9 mouse cellular contexts compared by ENCODE assay signal in the genomic region with DNA sequence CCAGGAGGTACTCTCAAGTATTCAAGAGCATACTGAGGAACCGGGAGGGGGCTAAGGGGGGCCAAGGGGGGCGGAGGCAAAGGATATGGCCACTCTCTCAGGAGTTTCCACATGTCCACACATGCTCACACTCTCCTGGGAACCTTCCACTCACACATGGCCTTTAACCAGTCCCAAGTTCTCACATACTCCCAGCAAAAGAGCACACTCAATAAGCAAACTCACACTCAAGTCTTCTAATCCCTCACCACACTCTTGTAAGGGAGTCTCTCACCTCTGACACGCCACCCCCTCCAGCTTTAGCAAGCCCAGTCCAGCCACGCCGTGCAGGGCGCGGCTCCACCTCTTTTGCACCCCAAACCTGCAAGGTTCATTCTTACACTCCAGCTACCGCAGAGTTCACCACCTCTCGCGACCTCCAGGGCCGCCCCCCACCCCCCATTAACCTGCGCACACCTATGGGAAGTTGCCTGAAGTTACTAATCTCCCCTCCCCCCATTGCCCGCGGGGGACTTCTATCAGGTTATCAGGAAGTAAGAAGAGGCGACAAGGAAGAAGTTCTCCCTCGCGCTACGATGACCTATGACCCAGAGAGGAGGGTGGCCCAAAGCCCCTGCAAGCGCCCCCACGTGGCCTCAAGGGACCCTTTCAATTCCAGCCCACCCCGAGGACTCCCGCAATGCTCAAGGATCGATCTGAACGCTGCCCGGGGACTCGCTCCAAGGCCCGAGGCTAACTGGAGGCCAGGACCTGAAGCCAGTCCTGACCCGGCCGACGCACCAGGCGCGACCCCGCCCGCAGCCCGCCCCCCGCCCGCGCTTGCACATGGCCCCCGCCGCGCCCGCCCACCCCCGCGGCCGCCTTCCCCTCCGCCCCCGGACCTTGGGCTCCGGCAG. TPM values are rescaled to one million over a fixed set of nuclear protein-coding genes. Genes with fewer than 3 reads are reported as not detected.
DNase-seq lines count a peak whose midpoint lies in the region; ATAC-seq and TF ChIP-seq lines count a peak whose summit lies in the region.
"Had no signal": no experiment of that assay in that cellular context is flagged by ENCODE, and none has a peak within 500 bp of the region (broad histone marks: within the 10 kb centered on the region; RNA-seq: fewer than 3 reads in every experiment).

No protein-coding gene starts in this region.

- H3K27ac ChIP-seq in gastrocnemius, adult 2 months = peak overlapping the region; percentile 91
- peak overlapping the region; percentile 98 for H3K27ac ChIP-seq in intestine, embryonic 16.5 days (ENCODE audit: low read length)
- H3K27ac ChIP-seq in lung, embryonic 15.5 days = peak overlapping the region; percentile 79
- peak overlapping the region; percentile 78 for H3K27ac ChIP-seq in spleen, adult 2 months (ENCODE audit: insufficient read depth, low read length)

- no peak for TF ChIP-seq POLR2A in brain, embryonic 14.5 days (IDR thresholded peaks at IDR 0.05; ENCODE audit: borderline replicate concordance, extremely low read depth, insufficient read depth, insufficient read length, poor library complexity, severe bottlenecking)
- TF ChIP-seq POLR2A in spleen, adult 2 months (IDR thresholded peaks at IDR 0.05; ENCODE audit: low read depth, low read length) = no peak

- peak; percentile 3; the same call in 1 of the 2 replicates for ATAC-seq in intestine, embryonic 16.5 days
- no peak; the same call in 1 of the 2 replicates for ATAC-seq in lung, embryonic 15.5 days (ENCODE audit: borderline replicate concordance, extremely low read depth, low FRiP score, low TSS enrichment)
- ATAC-seq in megakaryocyte progenitor cell, adult 5-6 weeks (replicated peaks; ENCODE audit: poor library complexity) = no peak

- peak overlapping the region; percentile 88 for H3K4me3 ChIP-seq in gastrocnemius, adult 2 months
- H3K4me3 ChIP-seq in intestine, embryonic 16.5 days (ENCODE audit: low read length) = peak overlapping the region; percentile 86
- peak overlapping the region; percentile 82 for H3K4me3 ChIP-seq in lung, embryonic 15.5 days
- H3K4me3 ChIP-seq in spleen, adult 2 months (ENCODE audit: extremely low read depth, insufficient read depth, insufficient read length) = peak overlapping the region; percentile 78

- intact Hi-C loops in gastrocnemius, adult 2 months (cut with DNase I) = no loop called here

- peak; percentile 73 to 81 for DNase-seq in right cerebral cortex, postnatal 10 days (ENCODE audit: low spot score in 2 of 2)
- no peak for DNase-seq in right cerebral cortex, postnatal 25 days
- peak; percentile 60 for DNase-seq in brain, embryonic 14.5 days (ENCODE audit: low read depth)
- peak; percentile 69 for DNase-seq in gastrocnemius, adult 2 months
- peak; percentile 30 to 66 for DNase-seq in spleen, adult 2 months (ENCODE audit: low read depth in 1 of 2, low spot score in 2 of 2)

- peak overlapping the region; percentile 90 for H3K9ac ChIP-seq in intestine, embryonic 16.5 days (ENCODE audit: low read depth, low read length)
- peak overlapping the region; percentile 70 for H3K9ac ChIP-seq in lung, embryonic 15.5 days

- peak overlapping the region; percentile 85 for H3K4me2 ChIP-seq in intestine, embryonic 16.5 days (ENCODE audit: low read depth, low read length)
- peak overlapping the region; percentile 76 for H3K4me2 ChIP-seq in lung, embryonic 15.5 days

- no peaks in the 10 kb centered on the region for H3K9me3 ChIP-seq in intestine, embryonic 16.5 days (ENCODE audit: control insufficient read depth, low read length)
- H3K9me3 ChIP-seq in lung, embryonic 15.5 days = no peaks in the 10 kb centered on the region

- H3K36me3 ChIP-seq in intestine, embryonic 16.5 days (ENCODE audit: control insufficient read depth, insufficient read depth, low read length) = 0 out of 2 replicates have a peak, but pooled peaks cover 2% of the 10 kb centered on the region
- H3K36me3 ChIP-seq in lung, embryonic 15.5 days = no peaks in the 10 kb centered on the region
- H3K36me3 ChIP-seq in spleen, adult 2 months (ENCODE audit: control insufficient read depth, insufficient read depth, low read length) = peaks cover 3% of the 10 kb centered on the region

- H3K4me1 ChIP-seq in intestine, embryonic 16.5 days (ENCODE audit: control insufficient read depth, insufficient read depth, low read length) = peaks cover 35% of the 10 kb centered on the region
- H3K4me1 ChIP-seq in lung, embryonic 15.5 days = peaks cover 33% of the 10 kb centered on the region
- peaks cover 12% of the 10 kb centered on the region for H3K4me1 ChIP-seq in spleen, adult 2 months (ENCODE audit: control insufficient read depth, insufficient read depth, insufficient read length)

- WGBS in intestine, embryonic 16.5 days = under 1% methylated on average over 34 of the region's 48 CpGs
- under 1% methylated on average over 48 of the region's 48 CpGs for WGBS in lung, embryonic 15.5 days
- WGBS in spleen, adult 2 months = 2% methylated on average over 42 of the region's 48 CpGs

- H3K27me3 ChIP-seq in intestine, embryonic 16.5 days (replicated peaks; ENCODE audit: control insufficient read depth, insufficient read depth, low read length) = peaks cover 22% of the 10 kb centered on the region; the same call in 1 of the 2 replicates
- H3K27me3 ChIP-seq in lung, embryonic 15.5 days = peaks cover 35% of the 10 kb centered on the region
- H3K27me3 ChIP-seq in spleen, adult 2 months (ENCODE audit: control insufficient read depth, insufficient read depth, low read length) = peaks cover 5% of the 10 kb centered on the region

- no peak for TF ChIP-seq CTCF in brain, embryonic 14.5 days (IDR thresholded peaks at IDR 0.05; ENCODE audit: borderline replicate concordance, extremely low read depth, insufficient read depth, insufficient read length)
- 0 out of 2 replicates have a peak, but pooled peaks have one; percentile 3 for TF ChIP-seq CTCF in gastrocnemius, adult 2 months (IDR thresholded peaks at IDR 0.05)
- no peak for TF ChIP-seq CTCF in spleen, adult 2 months (IDR thresholded peaks at IDR 0.05; ENCODE audit: extremely low read depth, insufficient read depth, insufficient read length, insufficient replicate concordance)

RNA-seq across cellular contexts. Expression of a gene that starts 0.6 kb away (rescaled TPM):
- polyA plus RNA-seq in brain, embryonic 14.5 days (2012; rRNA removed) = 35.5 and 41.3 TPM in 2 replicates
- total RNA-seq in gastrocnemius, adult 2 months (2021) = 100 to 1,000 TPM in 1 of 2 experiments, 10 to 100 TPM in 1; 80.0 to 108 TPM
- polyA plus RNA-seq in intestine, embryonic 16.5 days (2015; fragmentation: Nextera tagmentation; extraction: Ambion mirVana) = 41.7 and 47.7 TPM in 2 replicates
- 9.3 and 9.5 TPM in 2 replicates for polyA plus RNA-seq in lung, embryonic 15.5 days (2015; fragmentation: Nextera tagmentation; extraction: Ambion mirVana)
- polyA plus RNA-seq in spleen, adult 2 months (2012; rRNA removed) = 48.4 and 53.7 TPM in 2 replicates
- 8.5 and 10.2 TPM in 2 replicates for total RNA-seq in megakaryocyte progenitor cell, adult 5-6 weeks (2015)
- total RNA-seq in megakaryocyte progenitor cell, adult 5-6 weeks (2017) = 23.9 and 27.5 TPM in 2 replicates

RNA-seq across cellular contexts. Expression of a gene that starts 4.2 kb away (rescaled TPM):
- 1.0 and 1.5 TPM in 2 replicates for polyA plus RNA-seq in brain, embryonic 14.5 days (2012; rRNA removed)
- not detected for total RNA-seq in gastrocnemius, adult 2 months (2021)
- polyA plus RNA-seq in intestine, embryonic 16.5 days (2015; fragmentation: Nextera tagmentation; extraction: Ambion mirVana) = 0.73 and 1.4 TPM in 2 replicates
- polyA plus RNA-seq in lung, embryonic 15.5 days (2015; fragmentation: Nextera tagmentation; extraction: Ambion mirVana) = 2.5 and 3.4 TPM in 2 replicates
- polyA plus RNA-seq in spleen, adult 2 months (2012; rRNA removed) = 0.11 and 0.28 TPM in 2 replicates
- 1.3 and 2.1 TPM in 2 replicates for total RNA-seq in megakaryocyte progenitor cell, adult 5-6 weeks (2015)
- total RNA-seq in megakaryocyte progenitor cell, adult 5-6 weeks (2017) = 0.67 and 0.98 TPM in 2 replicates
- total RNA-seq: gastrocnemius, adult 8-10 months had no signal

RNA-seq across cellular contexts. Expression of a gene that starts 11.1 kb away (rescaled TPM):
- 169 and 176 TPM in 2 replicates for polyA plus RNA-seq in brain, embryonic 14.5 days (2012; rRNA removed)
- 100 to 1,000 TPM; 177 to 270 TPM for total RNA-seq in gastrocnemius, adult 2 months (2021)
- polyA plus RNA-seq in intestine, embryonic 16.5 days (2015; fragmentation: Nextera tagmentation; extraction: Ambion mirVana) = 234 and 241 TPM in 2 replicates
- polyA plus RNA-seq in lung, embryonic 15.5 days (2015; fragmentation: Nextera tagmentation; extraction: Ambion mirVana) = 245 and 260 TPM in 2 replicates
- polyA plus RNA-seq in spleen, adult 2 months (2012; rRNA removed) = 54.6 and 59.4 TPM in 2 replicates
- total RNA-seq in megakaryocyte progenitor cell, adult 5-6 weeks (2015) = 310 and 346 TPM in 2 replicates
- total RNA-seq in megakaryocyte progenitor cell, adult 5-6 weeks (2017) = 546 and 620 TPM in 2 replicates

RNA-seq across cellular contexts. Expression of a gene that starts 11.5 kb away (rescaled TPM):
- 117 and 158 TPM in 2 replicates for polyA plus RNA-seq in brain, embryonic 14.5 days (2012; rRNA removed)
- 10 to 100 TPM; 32.7 to 41.3 TPM for total RNA-seq in gastrocnemius, adult 2 months (2021)
- 97.6 and 111 TPM in 2 replicates for polyA plus RNA-seq in intestine, embryonic 16.5 days (2015; fragmentation: Nextera tagmentation; extraction: Ambion mirVana)
- 137 and 153 TPM in 2 replicates for polyA plus RNA-seq in lung, embryonic 15.5 days (2015; fragmentation: Nextera tagmentation; extraction: Ambion mirVana)
- 135 and 150 TPM in 2 replicates for polyA plus RNA-seq in spleen, adult 2 months (2012; rRNA removed)
- total RNA-seq in megakaryocyte progenitor cell, adult 5-6 weeks (2015) = 149 and 168 TPM in 2 replicates
- total RNA-seq in megakaryocyte progenitor cell, adult 5-6 weeks (2017) = 229 and 256 TPM in 2 replicates

RNA-seq across cellular contexts. Expression of a gene that starts 13.3 kb away (rescaled TPM):
- 1.2 and 2.1 TPM in 2 replicates for polyA plus RNA-seq in brain, embryonic 14.5 days (2012; rRNA removed)
- total RNA-seq in gastrocnemius, adult 2 months (2021) = not detected
- 0.45 and 0.48 TPM in 2 replicates for polyA plus RNA-seq in intestine, embryonic 16.5 days (2015; fragmentation: Nextera tagmentation; extraction: Ambion mirVana)
- polyA plus RNA-seq in lung, embryonic 15.5 days (2015; fragmentation: Nextera tagmentation; extraction: Ambion mirVana) = 0.13 and 0.22 TPM in 2 replicates
- 0.04 and 0.11 TPM in 2 replicates for polyA plus RNA-seq in spleen, adult 2 months (2012; rRNA removed)
- total RNA-seq in megakaryocyte progenitor cell, adult 5-6 weeks (2015) = not detected in 2 replicates
- not detected in 2 replicates for total RNA-seq in megakaryocyte progenitor cell, adult 5-6 weeks (2017)
- total RNA-seq: gastrocnemius, adult 8-10 months had no signal
